Mouse (Mus musculus): Measurements from ENCODE around the gene Olfr644. TPM values are rescaled to one million over a fixed set of nuclear protein-coding genes. Genes with fewer than 3 reads are reported as not detected.

Gene Olfr644
- polyA plus RNA-seq, 1 experiment: not detected

GRCm38 (mm10) chr7:104050745-104051144 lies 20.9 kb downstream of the Olfr644 start:
- Histone ChIP-seq H3K4me1 (ENCODE audit: control insufficient read depth, insufficient read depth, insufficient read length, low read length) (no peaks in the 10 kb centered on the region), H3K27me3 (ENCODE audit: control insufficient read depth, insufficient read depth, low read length) (no peaks in the 10 kb centered on the region), H3K36me3 (ENCODE audit: control insufficient read depth, insufficient read depth, low read length) (no peaks in the 10 kb centered on the region), H3K27ac (ENCODE audit: insufficient read depth, low read depth, low read length) (no peak overlapping the region), H3K4me3 (ENCODE audit: low read depth, low read length) (no peak overlapping the region)
- WGBS: 82% methylated on average over 4 of the region's 4 CpGs
- TF ChIP-seq POLR2A (IDR thresholded peaks at IDR 0.05; ENCODE audit: low read depth, low read length) (no peak), CTCF (IDR thresholded peaks at IDR 0.05; ENCODE audit: extremely low read depth, insufficient read length, insufficient replicate concordance, low read depth, low read length) (no peak)

- Histone ChIP-seq H3K4me1 (ENCODE audit: control insufficient read depth, insufficient read depth, insufficient read length, low read length) (no peaks in the 10 kb centered on the region), H3K4me3 (ENCODE audit: low read depth, low read length) (no peak within 1 kb of the TSS), H3K27me3 (ENCODE audit: control insufficient read depth, insufficient read depth, low read length) (no peaks in the 10 kb centered on the region), H3K36me3 (ENCODE audit: control insufficient read depth, insufficient read depth, low read length) (no peaks in the 10 kb centered on the region), H3K27ac (ENCODE audit: insufficient read depth, low read depth, low read length) (no peak within 1 kb of the TSS)
- TF ChIP-seq CTCF (IDR thresholded peaks at IDR 0.05; ENCODE audit: extremely low read depth, insufficient read length, insufficient replicate concordance, low read depth, low read length): no peak
- no peak for TF ChIP-seq POLR2A (IDR thresholded peaks at IDR 0.05; ENCODE audit: low read depth, low read length)
- 60% methylated on average over 1 of the region's 1 CpGs for WGBS
Observed at GRCm38 (mm10) chr7:104035145-104035544, 36.5 kb downstream of the Olfr644 start, which contains the start of gene Olfr641. TSS of gene Olfr641 (plus strand) at chr7:104035445.

GRCm38 (mm10) chr7:104026978-104027377 lies 44.7 kb downstream of the Olfr644 start:
- H3K4me1 ChIP-seq (ENCODE audit: control insufficient read depth, insufficient read depth, insufficient read length, low read length): no peaks in the 10 kb centered on the region
- no peak overlapping the region for H3K27ac ChIP-seq (ENCODE audit: insufficient read depth, low read depth, low read length)
- H3K27me3 ChIP-seq (ENCODE audit: control insufficient read depth, insufficient read depth, low read length): no peaks in the 10 kb centered on the region
- 76% methylated on average over 3 of the region's 3 CpGs for WGBS
- TF ChIP-seq POLR2A (IDR thresholded peaks at IDR 0.05; ENCODE audit: low read depth, low read length) (no peak), CTCF (IDR thresholded peaks at IDR 0.05; ENCODE audit: extremely low read depth, insufficient read length, insufficient replicate concordance, low read depth, low read length) (no peak)
- H3K36me3 ChIP-seq (ENCODE audit: control insufficient read depth, insufficient read depth, low read length): no peaks in the 10 kb centered on the region
- H3K4me3 ChIP-seq (ENCODE audit: low read depth, low read length): no peak overlapping the region

GRCm38 (mm10) chr7:104025473-104025872 lies 46.2 kb downstream of the Olfr644 start, which contains the start of gene Olfr640:
TSS of gene Olfr640 (minus strand) at chr7:104025573.
- H3K4me3 ChIP-seq (ENCODE audit: low read depth, low read length): no peak within 1 kb of the TSS
- H3K4me1 ChIP-seq (ENCODE audit: control insufficient read depth, insufficient read depth, insufficient read length, low read length): no peaks in the 10 kb centered on the region
- no peaks in the 10 kb centered on the region for H3K36me3 ChIP-seq (ENCODE audit: control insufficient read depth, insufficient read depth, low read length)
- no peak within 1 kb of the TSS for H3K27ac ChIP-seq (ENCODE audit: insufficient read depth, low read depth, low read length)
- 78% methylated on average over 6 of the region's 6 CpGs for WGBS
- H3K27me3 ChIP-seq (ENCODE audit: control insufficient read depth, insufficient read depth, low read length): no peaks in the 10 kb centered on the region
- TF ChIP-seq CTCF (IDR thresholded peaks at IDR 0.05; ENCODE audit: extremely low read depth, insufficient read length, insufficient replicate concordance, low read depth, low read length) (no peak), POLR2A (IDR thresholded peaks at IDR 0.05; ENCODE audit: low read depth, low read length) (no peak)

- no peak overlapping the region for H3K4me3 ChIP-seq (ENCODE audit: low read depth, low read length)
- TF ChIP-seq POLR2A (IDR thresholded peaks at IDR 0.05; ENCODE audit: low read depth, low read length) (no peak), CTCF (IDR thresholded peaks at IDR 0.05; ENCODE audit: extremely low read depth, insufficient read length, insufficient replicate concordance, low read depth, low read length) (no peak)
- 90% methylated on average over 6 of the region's 6 CpGs for WGBS
Observed at GRCm38 (mm10) chr7:104021651-104022050, 50.0 kb downstream of the Olfr644 start.

GRCm38 (mm10) chr7:104018953-104019352 lies 52.7 kb downstream of the Olfr644 start:
- Histone ChIP-seq H3K27me3 (ENCODE audit: control insufficient read depth, insufficient read depth, low read length) (no peaks in the 10 kb centered on the region), H3K27ac (ENCODE audit: insufficient read depth, low read depth, low read length) (no peak overlapping the region), H3K4me1 (ENCODE audit: control insufficient read depth, insufficient read depth, insufficient read length, low read length) (no peaks in the 10 kb centered on the region), H3K36me3 (ENCODE audit: control insufficient read depth, insufficient read depth, low read length) (no peaks in the 10 kb centered on the region), H3K4me3 (ENCODE audit: low read depth, low read length) (no peak overlapping the region)
- no peak for TF ChIP-seq CTCF (IDR thresholded peaks at IDR 0.05; ENCODE audit: extremely low read depth, insufficient read length, insufficient replicate concordance, low read depth, low read length)
- 88% methylated on average over 1 of the region's 1 CpGs for WGBS

More at GRCm38 (mm10) chr7:104021651-104022050, 50.0 kb downstream of the Olfr644 start:
- Histone ChIP-seq H3K27ac (ENCODE audit: insufficient read depth, low read depth, low read length) (no peak overlapping the region), H3K36me3 (ENCODE audit: control insufficient read depth, insufficient read depth, low read length) (no peaks in the 10 kb centered on the region), H3K4me1 (ENCODE audit: control insufficient read depth, insufficient read depth, insufficient read length, low read length) (no peaks in the 10 kb centered on the region), H3K27me3 (ENCODE audit: control insufficient read depth, insufficient read depth, low read length) (no peaks in the 10 kb centered on the region)

- no peaks in the 10 kb centered on the region for H3K36me3 ChIP-seq (ENCODE audit: control insufficient read depth, insufficient read depth, low read length)
- no peak within 1 kb of the TSS for H3K27ac ChIP-seq (ENCODE audit: insufficient read depth, low read depth, low read length)
- no peak for TF ChIP-seq CTCF (IDR thresholded peaks at IDR 0.05; ENCODE audit: extremely low read depth, insufficient read length, insufficient replicate concordance, low read depth, low read length)
- TF ChIP-seq POLR2A (IDR thresholded peaks at IDR 0.05; ENCODE audit: low read depth, low read length): no peak
- H3K4me1 ChIP-seq (ENCODE audit: control insufficient read depth, insufficient read depth, insufficient read length, low read length): no peaks in the 10 kb centered on the region
- no peak within 1 kb of the TSS for H3K4me3 ChIP-seq (ENCODE audit: low read depth, low read length)
- no peaks in the 10 kb centered on the region for H3K27me3 ChIP-seq (ENCODE audit: control insufficient read depth, insufficient read depth, low read length)
Observed at GRCm38 (mm10) chr7:104017203-104017602, 54.5 kb downstream of the Olfr644 start, which contains the start of gene Olfr639. TSS of gene Olfr639 (minus strand) at chr7:104017303.

Other genes with a start within 250 kb of the Olfr644 start
- gene Hbb-bs, start 243.8 kb downstream of the Olfr644 start, polyA plus RNA-seq (2012; rRNA removed): 59.9 and 74.9 TPM in 2 replicates
- gene Hbb-bh2, start 231.3 kb downstream of the Olfr644 start, polyA plus RNA-seq (2012; rRNA removed): not detected in 2 replicates
- gene Hbb-bh1, start 228.7 kb downstream of the Olfr644 start, polyA plus RNA-seq (2012; rRNA removed): not detected in 2 replicates
- not detected in 2 replicates for gene Hbb-y, start 218.7 kb downstream of the Olfr644 start, polyA plus RNA-seq (2012; rRNA removed)
- gene Olfr66, start 185.6 kb downstream of the Olfr644 start, polyA plus RNA-seq (2012; rRNA removed): not detected in 2 replicates
- not detected in 2 replicates for gene Olfr64, start 177.4 kb downstream of the Olfr644 start, polyA plus RNA-seq (2012; rRNA removed)
- gene Olfr65, start 168.4 kb downstream of the Olfr644 start, polyA plus RNA-seq (2012; rRNA removed): not detected in 2 replicates
- not detected in 2 replicates for gene Olfr631, start 143.0 kb downstream of the Olfr644 start, polyA plus RNA-seq (2012; rRNA removed)
- not detected in 2 replicates for gene Olfr632, start 137.5 kb downstream of the Olfr644 start, polyA plus RNA-seq (2012; rRNA removed)
- not detected in 2 replicates for gene Olfr633, start 127.4 kb downstream of the Olfr644 start, polyA plus RNA-seq (2012; rRNA removed)
- gene Olfr635, start 100.7 kb downstream of the Olfr644 start, polyA plus RNA-seq (2012; rRNA removed): not detected in 2 replicates
- not detected in 2 replicates for gene Olfr638, start 73.1 kb downstream of the Olfr644 start, polyA plus RNA-seq (2012; rRNA removed)
- not detected in 2 replicates for gene Olfr639, start 54.6 kb downstream of the Olfr644 start, polyA plus RNA-seq (2012; rRNA removed)
- gene Olfr640, start 46.3 kb downstream of the Olfr644 start, polyA plus RNA-seq (2012; rRNA removed): not detected in 2 replicates
- gene Olfr641, start 36.4 kb downstream of the Olfr644 start, polyA plus RNA-seq (2012; rRNA removed): not detected in 2 replicates
- gene Olfr642, start 19.2 kb downstream of the Olfr644 start, polyA plus RNA-seq (2012; rRNA removed): not detected in 2 replicates
- not detected in 2 replicates for gene 4930516K23Rik, start 10.4 kb downstream of the Olfr644 start, polyA plus RNA-seq (2012; rRNA removed)
- not detected in 2 replicates for gene Olfr645, start 13.6 kb upstream of the Olfr644 start, polyA plus RNA-seq (2012; rRNA removed)
- gene Olfr646, start 33.0 kb upstream of the Olfr644 start, polyA plus RNA-seq (2012; rRNA removed): not detected in 2 replicates
- not detected in 2 replicates for gene Ubqln5, start 58.0 kb upstream of the Olfr644 start, polyA plus RNA-seq (2012; rRNA removed)
- not detected in 2 replicates for gene Olfr643, start 65.5 kb upstream of the Olfr644 start, polyA plus RNA-seq (2012; rRNA removed)
- gene Ubqln3, start 71.4 kb upstream of the Olfr644 start, polyA plus RNA-seq (2012; rRNA removed): not detected in 2 replicates
- not detected in 2 replicates for gene Ubqlnl, start 78.7 kb upstream of the Olfr644 start, polyA plus RNA-seq (2012; rRNA removed)
- not detected in 2 replicates for gene Olfm5, start 93.0 kb upstream of the Olfr644 start, polyA plus RNA-seq (2012; rRNA removed)
- gene Olfr648, start 111.5 kb upstream of the Olfr644 start, polyA plus RNA-seq (2012; rRNA removed): not detected in 2 replicates
- gene Olfr649, start 124.1 kb upstream of the Olfr644 start, polyA plus RNA-seq (2012; rRNA removed): not detected in 2 replicates
- gene Trim6, start 146.9 kb upstream of the Olfr644 start, polyA plus RNA-seq (2012; rRNA removed): 0.44 and 0.61 TPM in 2 replicates
- gene Trim34a, start 172.6 kb upstream of the Olfr644 start, polyA plus RNA-seq (2012; rRNA removed): 2.1 and 5.8 TPM in 2 replicates
- gene Trim5, start 216.2 kb upstream of the Olfr644 start, polyA plus RNA-seq (2012; rRNA removed): 0.67 and 0.70 TPM in 2 replicates
- gene Trim12a, start 243.6 kb upstream of the Olfr644 start, polyA plus RNA-seq (2012; rRNA removed): 2.8 and 5.9 TPM in 2 replicates

Measured in small intestine, adult 2 months (tissue).